Mouse (Mus musculus) granulocyte monocyte progenitor cell, adult 5-6 weeks (primary cell): ENCODE data around the gene Fndc3b. TPM values are rescaled to one million over a fixed set of nuclear protein-coding genes. Genes with fewer than 3 reads are reported as not detected.
A peak's percentile ranks its signal among the peaks of the same experiment; 100 is the strongest.

Experiments used
- ATAC-seq: replicated peaks from 2 replicates; pipeline ENCODE4 v1.8.0; 2016; ENCODE audit warnings: mild to moderate bottlenecking, moderate TSS enrichment, inconsistent platforms; ENCODE audit not compliant: poor library complexity, severe bottlenecking
- total RNA-seq, 2 experiments: library from RNA; stranded (forward) in 1 of 2; stranded (reverse) in 1 of 2; fragments of 200-712, 200-1000 nt in 1 of 2; fragments of >200 nt in 1 of 2; fragmentation: Nextera tagmentation in 1 of 2; gene quantifications; 2 replicates each; pipeline ENCODE4 v1.2.3; 2014 to 2017

Gene Fndc3b
- total RNA-seq, 2 experiments from 2014 or later: 21.3 to 48.8 TPM

DNA sequence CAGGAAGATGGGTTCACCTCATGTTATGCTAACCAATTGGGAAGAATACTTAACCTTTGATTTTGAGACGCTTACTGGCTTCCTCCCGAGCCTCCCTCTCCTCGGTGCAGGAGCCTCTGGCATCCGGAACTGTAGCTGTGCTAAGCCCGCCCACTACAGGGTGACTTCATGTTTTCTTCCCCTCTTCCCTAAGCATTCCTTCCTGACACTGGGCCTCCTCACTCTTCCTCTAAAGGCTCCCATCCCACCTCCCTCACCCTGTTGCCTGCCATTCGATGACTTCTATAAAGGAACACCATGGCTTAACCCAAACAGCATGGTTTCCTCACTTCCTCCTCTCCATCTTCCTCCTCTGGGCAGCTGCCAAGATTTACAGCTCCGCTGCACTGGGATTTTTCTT, 110.5 kb downstream of the Fndc3b start:
- peak; percentile 63 for ATAC-seq

DNA sequence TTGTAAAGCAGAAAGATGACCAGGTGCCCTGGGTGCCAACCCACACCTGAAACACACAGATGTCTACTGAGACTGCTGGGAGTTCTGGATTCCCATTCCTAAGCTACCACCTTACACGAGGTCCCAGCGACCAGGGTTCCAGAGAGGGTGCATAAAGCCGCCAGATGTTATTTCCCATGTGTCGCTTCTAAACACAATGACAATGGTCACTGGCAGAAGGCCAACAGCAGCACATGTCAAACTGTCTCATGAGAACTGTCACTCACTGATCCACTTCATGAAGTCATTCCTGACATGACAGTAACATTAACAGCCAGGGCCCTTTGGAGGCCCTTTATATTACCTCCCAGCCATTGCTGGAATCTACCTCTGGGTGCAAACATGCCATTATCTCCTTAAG, 110.9 kb downstream of the Fndc3b start:
- no peak for ATAC-seq

DNA sequence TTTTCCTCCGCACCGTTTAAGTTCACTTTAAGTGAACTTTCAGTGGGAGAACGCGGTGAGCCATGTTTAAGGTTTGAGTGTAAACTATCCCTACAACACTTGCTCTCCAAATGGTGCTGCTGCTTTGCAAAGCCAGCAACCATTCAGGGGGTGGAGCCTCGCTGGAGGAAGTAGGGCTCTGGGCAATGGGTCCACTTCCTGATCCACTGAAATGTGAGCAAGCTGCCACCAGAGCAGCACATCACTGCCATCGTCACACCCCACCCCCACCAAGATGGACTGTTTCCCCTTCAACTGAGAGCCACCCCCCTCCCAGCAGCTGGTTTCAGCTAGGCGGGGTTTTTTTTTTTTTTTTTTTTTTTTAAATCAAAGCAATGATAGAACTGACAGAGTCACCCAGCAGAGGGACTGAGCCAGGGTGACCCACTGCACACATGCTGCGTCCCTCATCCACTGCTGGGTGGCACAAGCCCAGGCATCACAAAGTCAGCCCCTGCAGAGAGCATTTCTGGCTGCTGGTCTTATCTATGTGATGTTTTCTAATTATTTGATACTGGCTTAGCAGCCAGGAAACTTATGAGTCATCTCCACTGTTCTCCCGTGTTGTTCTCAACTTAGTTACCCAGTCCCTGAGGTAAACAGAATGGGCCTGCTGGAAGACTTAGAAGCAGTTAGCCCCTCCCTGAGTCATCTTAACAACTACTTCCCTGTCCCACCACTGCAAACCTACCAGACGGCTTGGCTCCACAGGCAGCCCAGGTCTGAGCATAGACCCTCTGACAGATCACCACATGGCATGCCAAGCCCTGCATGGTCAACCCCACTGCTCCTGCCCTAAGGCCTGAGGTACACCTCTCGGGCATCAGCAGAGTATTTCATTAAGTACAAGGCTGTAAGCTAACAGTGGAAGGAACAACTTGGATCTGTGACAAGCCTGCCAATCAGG, 112.4 kb downstream of the Fndc3b start:
- peak; percentile 68 for ATAC-seq

DNA sequence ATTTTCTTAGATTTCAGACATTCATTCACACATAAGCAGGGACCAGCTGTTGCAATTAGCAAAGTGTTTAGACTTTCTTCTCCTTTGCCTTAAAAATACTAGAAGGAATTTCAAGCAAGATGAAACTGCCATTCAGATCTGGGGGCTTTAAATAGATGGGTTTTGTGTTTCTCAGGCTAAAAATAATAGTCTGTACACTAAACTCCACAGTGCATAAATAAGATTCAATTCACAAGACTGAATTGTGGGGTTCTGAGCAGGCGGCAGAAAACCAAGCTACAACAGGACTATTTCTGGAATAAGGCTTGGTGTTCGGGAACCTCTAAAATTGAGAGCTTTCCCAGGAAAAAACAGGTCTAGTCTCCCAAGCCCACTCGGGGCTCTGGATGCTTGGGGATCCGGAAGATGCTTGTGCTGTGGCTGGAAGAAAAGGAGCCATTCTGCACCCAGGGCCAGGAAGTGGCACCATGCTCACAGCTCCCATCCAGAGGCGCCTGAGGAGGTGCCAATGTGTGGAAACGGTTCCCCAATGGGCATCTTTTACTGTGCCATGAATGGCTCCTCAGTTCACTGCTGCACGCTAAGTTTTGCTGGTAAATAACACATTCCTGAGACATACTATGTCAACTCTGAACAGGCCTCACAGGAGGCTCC, 117.5 kb downstream of the Fndc3b start:
- ATAC-seq: no peak

DNA sequence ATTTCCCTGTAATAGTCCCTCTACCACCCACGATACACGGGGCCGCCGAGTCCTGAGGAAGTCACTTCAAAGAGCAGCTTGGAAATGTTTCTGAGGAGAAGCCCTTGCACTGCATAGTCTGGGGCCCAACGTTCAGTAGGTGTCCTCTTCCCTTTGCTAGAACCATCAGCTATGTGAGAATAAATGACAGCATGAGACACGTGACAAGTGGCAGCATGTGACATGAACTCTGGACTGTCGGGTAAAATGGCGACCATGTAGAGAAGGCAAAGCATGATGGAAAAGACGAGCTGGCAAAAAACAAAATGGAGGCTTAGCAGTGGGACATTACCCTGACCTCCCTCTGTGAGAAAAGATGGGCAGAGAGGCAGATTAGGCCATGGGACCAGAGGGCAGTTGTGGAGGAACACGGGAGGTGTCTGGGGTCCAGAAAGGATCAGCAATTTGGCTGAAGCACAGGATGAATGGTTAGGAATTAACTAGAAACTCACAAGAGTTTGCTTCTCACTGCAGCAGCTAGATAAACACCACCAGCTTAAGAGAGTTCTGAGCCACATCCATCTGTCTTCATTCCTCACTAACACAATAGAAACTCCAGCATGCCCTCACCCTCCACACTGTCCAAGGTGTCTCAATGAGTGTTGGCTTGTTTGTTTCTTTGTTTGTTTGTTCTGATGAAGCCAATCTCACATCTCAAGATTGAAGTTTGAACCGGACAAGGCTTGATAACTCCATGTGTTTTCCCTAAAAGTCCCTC, 118.2 kb downstream of the Fndc3b start:
- ATAC-seq: no peak

DNA sequence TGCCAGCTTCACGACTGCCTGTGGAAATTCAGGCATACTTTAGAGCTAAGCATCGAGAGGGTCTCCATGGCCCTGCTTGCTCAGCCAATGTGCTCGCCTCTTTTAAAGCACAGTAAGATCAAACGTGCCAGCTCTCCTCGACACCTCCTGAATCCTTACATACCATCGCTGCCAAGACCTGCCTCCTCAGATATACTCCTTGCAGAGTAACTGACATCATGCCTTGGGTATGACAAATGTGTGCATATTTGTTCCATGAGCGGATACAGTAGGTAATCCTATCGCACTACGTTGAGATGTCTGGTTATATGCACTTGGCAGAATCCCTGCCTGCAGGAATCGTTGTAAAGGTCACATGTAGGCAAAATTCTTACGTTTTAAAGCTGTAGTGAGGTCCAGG, 120.3 kb downstream of the Fndc3b start:
- no peak for ATAC-seq

DNA sequence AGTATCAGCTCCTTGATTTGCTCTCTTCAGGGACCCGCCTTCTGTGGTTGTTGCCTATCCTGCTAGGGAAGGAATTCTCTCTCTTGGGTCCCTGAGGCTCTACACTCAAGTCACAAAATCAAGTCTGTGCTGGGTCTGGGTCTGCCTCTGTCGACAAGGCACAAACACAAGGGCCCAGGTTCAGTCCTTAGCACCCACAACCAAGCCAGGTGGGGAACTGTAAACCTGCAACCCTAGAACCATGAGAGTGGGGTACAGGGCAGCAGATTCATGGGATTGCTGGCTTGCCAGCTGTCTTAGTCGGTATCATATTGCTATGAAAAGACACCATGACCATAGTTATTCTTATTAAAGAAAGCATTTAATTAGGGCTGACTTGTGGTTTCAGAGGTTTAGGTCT, 121.8 kb downstream of the Fndc3b start:
- ATAC-seq: no peak

DNA sequence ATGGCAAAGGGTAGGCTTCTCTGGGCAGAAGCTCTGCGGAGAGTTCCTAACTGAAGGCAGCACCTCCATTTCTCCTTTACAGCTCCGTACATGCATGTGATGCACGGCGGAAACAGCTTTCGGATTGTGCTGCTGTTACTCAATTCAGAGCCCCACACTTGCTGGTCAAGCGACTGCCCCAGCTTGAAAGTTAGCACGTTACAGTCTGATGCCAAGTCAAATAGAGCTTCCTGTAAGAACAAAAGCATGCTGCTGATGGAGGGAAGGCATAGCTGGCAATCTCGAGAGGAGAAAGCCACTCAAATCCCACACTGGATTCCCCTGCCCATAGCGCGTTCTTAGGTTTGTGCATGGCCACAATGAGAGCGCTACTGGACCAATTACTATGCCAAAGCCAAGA, 122.5 kb downstream of the Fndc3b start:
- ATAC-seq: no peak

DNA sequence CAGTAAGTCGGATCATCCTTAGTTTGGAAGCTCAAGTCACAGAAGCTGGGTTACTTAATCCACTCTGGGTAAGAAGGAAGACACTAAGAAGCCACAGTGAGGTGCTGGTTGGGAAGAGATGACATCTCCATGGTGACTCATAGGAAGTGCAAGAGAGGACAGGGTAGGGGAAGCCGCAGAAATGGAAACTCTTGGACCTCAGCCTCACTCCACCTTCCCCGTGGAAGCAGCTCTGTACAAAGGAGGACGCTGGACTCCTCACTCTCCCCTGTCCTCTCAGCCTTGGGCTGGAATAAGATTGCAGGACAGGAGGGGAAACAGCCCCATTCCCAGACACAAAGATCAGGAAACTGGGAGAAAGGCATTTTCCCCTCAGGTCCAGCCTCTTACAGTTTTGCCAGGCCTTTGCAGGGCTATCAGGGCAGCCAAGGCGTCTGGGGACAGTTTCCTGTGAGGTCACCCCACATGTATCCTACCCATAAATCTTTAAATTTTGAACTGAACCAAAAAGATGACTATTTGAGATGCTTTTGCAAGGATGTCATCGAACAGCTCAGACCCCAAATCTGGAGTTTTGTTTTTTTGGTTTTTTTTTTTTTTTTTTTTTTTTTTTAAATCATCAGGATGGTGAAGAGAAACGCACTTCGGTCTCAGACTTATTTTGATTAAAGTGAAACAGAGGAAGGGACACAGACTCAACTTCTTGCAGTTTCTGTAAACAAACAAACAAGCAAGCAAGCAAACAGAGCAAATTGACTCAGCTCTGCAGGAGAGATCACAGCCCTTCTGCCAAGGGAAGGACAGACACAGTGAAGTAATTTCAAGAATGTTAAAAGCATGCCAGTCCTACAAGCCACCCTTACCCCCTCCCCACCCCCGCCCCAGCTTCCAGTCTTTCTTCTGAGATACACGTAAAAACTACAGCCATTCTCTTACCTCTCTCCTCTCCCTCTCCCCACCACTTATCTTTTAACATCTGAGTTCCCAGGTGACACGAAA, 126.2 kb downstream of the Fndc3b start:
- ATAC-seq: peak; percentile 97

DNA sequence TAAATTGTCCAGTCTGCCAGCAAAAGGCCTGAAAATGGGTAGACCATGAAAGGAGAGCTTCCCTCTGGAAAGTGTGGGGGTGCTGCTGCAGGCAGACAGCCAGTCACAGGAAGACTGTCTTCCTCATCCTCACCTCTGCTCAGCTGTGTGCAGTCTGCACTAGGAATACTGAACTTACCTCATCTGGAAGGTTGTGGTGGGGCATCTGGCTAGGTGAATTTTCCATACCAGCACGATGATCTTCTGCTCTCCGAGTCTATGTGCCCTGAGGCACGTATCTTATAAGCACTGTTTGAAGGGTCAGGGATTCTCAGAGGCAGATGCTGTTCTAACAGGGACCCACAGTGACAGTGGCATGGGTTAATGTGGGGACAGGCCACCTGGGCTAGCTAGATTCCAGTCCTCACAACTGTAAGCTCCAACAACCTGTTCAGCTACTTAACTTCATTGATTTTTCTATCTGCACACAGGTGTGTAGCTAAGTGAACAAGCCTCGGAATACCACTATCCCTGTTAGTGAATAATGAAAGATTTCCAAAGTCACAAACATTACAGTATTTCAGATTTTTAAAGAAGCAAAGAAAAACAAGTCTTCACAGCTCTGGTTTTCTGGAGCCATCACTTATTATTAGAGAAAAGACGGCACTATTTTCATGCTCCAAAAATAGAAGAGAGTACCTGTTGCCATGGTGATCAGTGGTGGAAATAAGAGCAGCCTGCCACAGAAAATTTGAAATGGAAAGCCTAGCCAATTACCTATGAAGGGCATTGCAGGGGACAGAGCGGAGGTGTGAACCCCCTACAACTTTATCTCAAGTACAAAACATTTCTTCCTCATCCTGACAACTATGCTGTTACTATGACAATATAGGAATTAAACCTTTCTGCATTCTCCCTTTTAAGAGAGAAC, 128.9 kb downstream of the Fndc3b start:
- no peak for ATAC-seq

DNA sequence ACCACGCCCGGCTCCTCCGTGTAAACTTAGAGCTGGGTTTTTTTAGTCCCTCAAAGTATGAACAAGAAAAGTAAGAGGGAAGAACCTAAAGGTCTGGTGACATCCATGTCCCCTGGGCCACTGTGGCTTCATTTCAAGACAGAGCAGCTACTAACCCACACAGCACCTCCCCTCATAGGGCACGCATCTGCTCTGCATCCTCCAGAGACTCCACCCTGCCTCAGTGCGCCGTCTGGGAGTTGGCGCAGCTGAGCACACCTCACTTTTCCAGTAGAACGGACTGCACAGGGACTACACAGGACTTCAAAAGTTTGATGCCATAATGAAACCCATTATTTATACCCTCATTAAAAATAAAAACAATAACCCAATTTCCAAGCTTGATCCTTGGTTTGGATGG, 130.2 kb downstream of the Fndc3b start:
- ATAC-seq: no peak

DNA sequence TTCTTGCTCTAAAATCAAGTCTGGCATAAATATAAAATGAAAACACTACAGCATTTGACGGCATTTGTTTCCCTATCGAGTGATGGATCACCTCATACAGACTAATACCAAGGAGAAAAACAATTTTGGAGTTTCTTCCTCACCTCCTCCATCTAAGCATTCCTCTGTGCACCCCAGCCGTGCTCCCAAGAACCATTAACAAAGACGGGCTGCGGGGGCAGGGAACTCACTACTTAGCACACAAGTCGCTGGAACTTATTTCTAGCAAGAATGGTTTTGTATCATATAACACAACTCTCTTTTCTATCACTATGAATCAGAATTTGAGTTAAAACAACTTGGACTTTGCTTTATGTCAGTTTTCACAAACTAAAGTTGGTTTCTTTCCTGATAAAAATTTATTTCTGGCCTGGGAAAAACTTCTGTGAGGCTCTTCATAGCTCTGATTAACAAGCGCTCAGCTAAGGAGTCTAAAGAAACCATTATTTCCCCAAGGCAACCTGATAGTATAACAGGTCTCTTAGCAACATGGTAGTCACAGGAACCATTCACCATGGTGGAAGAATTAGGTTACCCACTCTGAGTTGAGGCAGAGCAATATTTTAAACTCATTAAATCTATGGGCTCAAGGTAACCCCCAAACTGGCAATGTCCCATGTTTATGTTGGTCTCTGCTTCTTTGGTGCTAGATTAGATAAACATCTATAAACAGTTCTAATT, 131.1 kb downstream of the Fndc3b start:
- ATAC-seq: no peak

DNA sequence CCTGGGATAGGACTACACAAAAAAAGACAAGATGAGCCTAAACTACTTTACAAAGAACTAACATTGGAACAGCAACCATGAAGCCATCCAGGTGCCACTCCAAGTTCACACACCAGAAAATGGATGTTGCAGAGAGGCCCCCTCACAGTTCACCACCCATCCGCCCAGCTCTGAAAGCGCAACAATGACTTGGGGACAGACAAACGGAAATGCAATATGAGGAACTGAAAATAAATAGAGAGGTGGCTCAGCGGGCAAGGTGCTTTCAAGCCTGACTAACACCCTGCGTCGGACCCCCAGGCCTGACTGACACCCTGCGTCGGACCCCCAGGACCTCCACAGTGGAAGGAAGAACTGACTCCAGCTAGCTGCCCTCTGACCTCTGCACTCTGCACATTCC, 131.9 kb downstream of the Fndc3b start:
- ATAC-seq: peak; percentile 90

DNA sequence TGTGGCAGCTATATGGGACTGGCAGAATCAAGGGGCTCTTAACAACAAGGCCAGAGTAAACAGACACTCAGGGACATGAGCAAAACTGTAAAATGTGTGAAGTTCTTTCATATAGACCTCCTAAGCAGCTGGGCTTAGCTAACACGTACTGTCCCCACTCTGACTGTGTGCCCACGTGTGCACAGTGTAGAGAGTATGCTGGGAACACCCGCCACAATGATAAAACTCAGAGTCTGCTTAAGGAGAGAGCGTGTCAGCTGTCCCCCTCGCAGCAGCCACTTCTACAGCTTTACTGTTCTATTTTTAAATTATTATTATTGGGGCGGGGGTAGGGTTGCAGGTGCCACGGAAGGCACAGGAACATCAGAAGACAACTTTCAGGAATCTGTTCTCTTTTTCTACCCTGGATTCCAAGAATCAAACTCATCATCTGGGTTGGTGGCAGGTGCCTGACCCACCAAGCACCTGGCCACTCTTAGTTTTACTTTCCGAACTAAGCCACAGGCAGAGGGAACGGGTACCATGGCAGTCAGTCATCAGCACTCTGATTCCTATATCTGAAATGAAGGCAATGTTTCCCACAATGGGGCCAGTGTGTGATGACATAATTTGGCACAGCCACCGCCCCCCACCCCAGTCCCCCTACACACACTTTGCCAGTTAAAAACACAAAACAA, 133.6 kb downstream of the Fndc3b start:
- ATAC-seq: no peak

DNA sequence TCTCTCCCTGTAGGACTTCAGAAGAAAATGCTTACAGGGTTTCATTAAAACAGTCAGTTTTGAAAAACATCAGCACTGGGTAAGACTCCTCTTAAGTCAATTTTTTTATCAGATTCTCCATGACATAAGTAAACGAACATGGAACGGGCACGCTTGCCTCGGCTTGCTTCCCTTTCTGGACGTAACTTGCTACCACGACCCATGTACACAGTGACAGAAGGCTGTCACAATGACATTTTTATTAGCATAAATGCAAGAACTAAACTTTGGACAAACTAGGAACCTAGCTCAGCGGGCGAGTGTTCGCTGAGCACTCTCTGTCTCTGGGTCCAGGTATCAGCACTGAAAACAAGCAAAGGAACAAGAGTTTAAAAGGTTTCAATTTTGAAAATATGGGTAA, 136.9 kb downstream of the Fndc3b start:
- ATAC-seq: no peak

DNA sequence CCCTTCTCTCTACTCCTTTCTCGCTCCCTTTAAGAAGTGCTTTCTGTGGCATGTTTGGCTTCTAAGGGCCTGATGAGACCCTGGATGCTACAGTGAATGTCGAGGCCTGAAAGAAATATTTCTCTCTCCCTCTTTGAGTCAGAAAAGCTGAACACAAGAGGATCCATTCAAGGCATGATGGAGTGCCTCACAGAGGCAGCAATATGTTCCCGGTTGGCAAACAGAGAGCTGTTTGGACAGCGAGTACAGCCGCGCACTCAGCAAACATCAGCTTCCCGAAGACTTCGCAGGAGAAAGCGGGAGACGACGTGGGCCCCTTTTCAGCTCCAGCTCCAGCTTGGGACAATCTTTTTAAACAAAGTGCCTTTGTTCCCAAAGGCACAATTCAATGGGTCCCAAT, 137.6 kb downstream of the Fndc3b start:
- no peak for ATAC-seq

DNA sequence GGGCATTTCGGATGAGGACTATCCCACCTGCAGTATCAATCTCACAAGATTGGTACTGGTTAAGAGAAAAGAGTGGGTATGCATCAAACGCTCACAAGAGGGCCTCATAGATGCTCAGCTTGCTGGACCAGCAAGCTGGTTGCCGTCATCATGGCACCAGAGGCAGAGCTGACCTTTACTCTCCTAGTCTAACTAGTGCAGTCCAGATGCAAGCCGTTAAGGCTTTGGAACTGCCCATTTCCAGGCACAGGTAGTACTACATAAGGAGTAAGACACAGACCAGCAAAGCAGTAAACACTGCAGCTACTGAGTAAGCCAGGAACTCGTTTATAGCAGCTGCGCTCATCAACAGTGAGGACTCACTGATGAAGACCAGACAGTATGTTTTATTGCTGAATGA, 138.8 kb downstream of the Fndc3b start:
- no peak for ATAC-seq

DNA sequence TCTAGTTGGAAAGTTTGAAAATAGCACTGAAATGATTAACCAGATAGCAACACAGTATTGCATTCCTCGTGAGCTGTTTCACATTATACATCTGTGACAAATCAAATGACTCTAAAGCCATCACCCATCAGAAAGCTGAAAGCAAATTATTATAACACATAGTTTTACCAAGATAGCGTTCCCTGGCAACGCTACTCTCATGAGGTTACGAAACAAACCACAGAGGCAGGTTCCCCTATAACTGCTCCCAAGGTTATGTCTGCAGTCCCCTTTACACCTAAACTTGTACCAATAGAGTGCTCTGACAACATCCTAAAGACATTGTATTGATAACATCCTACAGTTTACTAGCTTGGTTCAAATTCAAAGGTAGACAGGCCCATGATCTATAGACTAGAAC, 145.8 kb downstream of the Fndc3b start:
- peak; percentile 73 for ATAC-seq
